Mouse (Mus musculus) liver, embryonic 18 days (tissue): Measurements from ENCODE around the gene Chodl. TPM values are rescaled to one million over a fixed set of nuclear protein-coding genes. Genes with fewer than 3 reads are reported as not detected.

ENCODE experiments used
- polyA plus RNA-seq: library from polyadenylated mRNA; depleted of rRNA; stranded (reverse); fragments of >200 nt; gene quantifications from 2 replicates; pipeline ENCODE4 v1.2.3, GENCODE M21; 2012; rRNA removed

The Chodl gene
- 0.05 and 0.08 TPM in 2 replicates for polyA plus RNA-seq

GRCm38 (mm10) chr16:78930382-78931286 is at the start of gene Chodl:
Gene Chodl (plus strand): TSS chr16:78930948.

Other genes with a start within 250 kb of the Chodl start
- gene Tmprss15, start 160.1 kb downstream of the Chodl start, polyA plus RNA-seq: not detected in 2 replicates